Mouse (Mus musculus) lung, embryonic 14.5 days (tissue): ENCODE measurements around the gene Bid. TPM values are rescaled to one million over a fixed set of nuclear protein-coding genes. Genes with fewer than 3 reads are reported as not detected.
"Not testable (repeated sequence)": the region's sequence is repeated elsewhere in the genome, so short reads cannot be mapped to it uniquely, and the experiment has no call there.

Experiments used
- ATAC-seq: fragments of 200-750 bp; cut with Nextera tagmentation; 2 replicates; pipeline ENCODE4 v1.8.0; 2017; ENCODE audit warnings: mild to moderate bottlenecking, moderate TSS enrichment, moderate library complexity; ENCODE audit not compliant: insufficient read depth
- DNase-seq: peaks from one replicate; pipeline ENCODE4 v3.0.0-alpha.2; 2015
- H3K27ac ChIP-seq: fragments of 300-500 bp; sonication (generic); 2 replicates; pipeline ENCODE4 v1.5.1; 2014; ENCODE audit warnings: low read depth, mild to moderate bottlenecking, moderate library complexity
- H3K27me3 ChIP-seq: fragments of 300-500 bp; sonication (generic); 2 replicates; pipeline ENCODE4 v1.6.1; 2014; ENCODE audit warnings: low read length, control low read depth; ENCODE audit not compliant: insufficient read depth
- H3K36me3 ChIP-seq: fragments of 300-500 bp; sonication (generic); 2 replicates; pipeline ENCODE4 v1.6.1; 2014; ENCODE audit warnings: control low read depth; ENCODE audit not compliant: insufficient read depth
- H3K4me1 ChIP-seq: fragments of 300-500 bp; sonication (generic); 2 replicates; pipeline ENCODE4 v1.6.1; 2014; ENCODE audit warnings: antibody characterized with exemption, control low read depth; ENCODE audit not compliant: insufficient read depth
- H3K4me2 ChIP-seq: fragments of 300-500 bp; sonication (generic); 2 replicates; pipeline ENCODE4 v1.6.1; 2014; ENCODE audit warnings: mild to moderate bottlenecking
- H3K4me3 ChIP-seq: fragments of 300-500 bp; sonication (generic); 2 replicates; pipeline ENCODE4 v1.5.1; 2014; ENCODE audit warnings: low read depth, low read length
- H3K9ac ChIP-seq: fragments of 300-500 bp; sonication (generic); 2 replicates; pipeline ENCODE4 v1.6.1; 2014
- H3K9me3 ChIP-seq: fragments of 300-500 bp; sonication (generic); 2 replicates; pipeline ENCODE4 v1.6.1; 2016; ENCODE audit warnings: low read depth, low read length, control low read depth
- CTCF ChIP-seq: IDR thresholded peaks from 2 replicates; pipeline ENCODE4 v1.5.1; 2016; ENCODE audit warnings: antibody characterized with exemption, low read depth
- WGBS: fragments of 180-500 bp; shearing (Covaris S2); extraction: QIAGEN DNeasy Blood & Tissue Kit; methylation state at CpG from one replicate; pipeline ENCODE4 v1.1.7; 2014; 5-methylcytosine and 5-hydroxymethylcytosine counted together
- polyA plus RNA-seq: library from polyadenylated mRNA; unstranded; fragments of >200 nt; fragmentation: Nextera tagmentation; extraction: Ambion mirVana; gene quantifications from 2 replicates; pipeline ENCODE4 v1.2.1, GENCODE M21; 2014

The Bid gene
- polyA plus RNA-seq, 1 experiment from 2014 or later = 18.1 TPM

- Histone ChIP-seq H3K4me3 (no peak overlapping the region), H3K36me3 (peaks cover 29% of the 10 kb centered on the region), H3K27ac (no peak overlapping the region), H3K9ac (no peak overlapping the region), H3K4me1 (no peaks in the 10 kb centered on the region), H3K27me3 (no peaks in the 10 kb centered on the region), H3K4me2 (no peak overlapping the region), H3K9me3 (no peaks in the 10 kb centered on the region)
- WGBS = 31% methylated on average over 9 of the region's 9 CpGs
- no peak for TF ChIP-seq CTCF
- DNase-seq (peak; percentile 31), ATAC-seq (no peak)
Observed at GRCm38 (mm10) chr6:120873874-120874273, 42.8 kb downstream of the Bid start.

GRCm38 (mm10) chr6:120871286-120871685, 45.4 kb downstream of the Bid start:
- no peak for ATAC-seq

GRCm38 (mm10) chr6:120868824-120869223, 47.8 kb downstream of the Bid start:
- H3K4me2 ChIP-seq = no peak overlapping the region
- no peaks in the 10 kb centered on the region for H3K9me3 ChIP-seq
- no peak for ATAC-seq
- H3K36me3 ChIP-seq = peaks cover 22% of the 10 kb centered on the region
- 39% methylated on average over 1 of the region's 1 CpGs for WGBS
- no peaks in the 10 kb centered on the region for H3K4me1 ChIP-seq
- DNase-seq = no peak
- H3K27me3 ChIP-seq = no peaks in the 10 kb centered on the region
- no peak overlapping the region for H3K9ac ChIP-seq
- no peak overlapping the region for H3K4me3 ChIP-seq
- TF ChIP-seq CTCF = no peak
- H3K27ac ChIP-seq = no peak overlapping the region

More at GRCm38 (mm10) chr6:120871286-120871685, 45.4 kb downstream of the Bid start:
- WGBS = 63% methylated on average over 2 of the region's 2 CpGs
- TF ChIP-seq CTCF = no peak
- no peak overlapping the region for H3K4me2 ChIP-seq
- H3K9ac ChIP-seq = no peak overlapping the region
- H3K4me1 ChIP-seq = no peaks in the 10 kb centered on the region
- no peaks in the 10 kb centered on the region for H3K9me3 ChIP-seq
- H3K27ac ChIP-seq = no peak overlapping the region
- DNase-seq = no peak
- H3K27me3 ChIP-seq = no peaks in the 10 kb centered on the region
- no peak overlapping the region for H3K4me3 ChIP-seq
- peaks cover 11% of the 10 kb centered on the region; the same call in 1 of the 2 replicates for H3K36me3 ChIP-seq

- peaks cover 26% of the 10 kb centered on the region for H3K36me3 ChIP-seq
- WGBS = 73% methylated on average over 9 of the region's 9 CpGs
- no peak for DNase-seq
- no peaks in the 10 kb centered on the region for H3K9me3 ChIP-seq
- no peak overlapping the region for H3K27ac ChIP-seq
- no peaks in the 10 kb centered on the region for H3K4me1 ChIP-seq
- TF ChIP-seq CTCF = no peak
- no peak overlapping the region for H3K9ac ChIP-seq
- no peaks in the 10 kb centered on the region for H3K27me3 ChIP-seq
- no peak overlapping the region for H3K4me2 ChIP-seq
- no peak for ATAC-seq
- H3K4me3 ChIP-seq = no peak overlapping the region
Observed at GRCm38 (mm10) chr6:120866051-120866814, 50.4 kb downstream of the Bid start.

- H3K9ac ChIP-seq = no peak overlapping the region
- DNase-seq = no peak
- H3K4me2 ChIP-seq = no peak overlapping the region
- no peak for TF ChIP-seq CTCF
- no peaks in the 10 kb centered on the region for H3K4me1 ChIP-seq
- peaks cover 17% of the 10 kb centered on the region for H3K36me3 ChIP-seq
- no peak overlapping the region for H3K27ac ChIP-seq
- no peak overlapping the region for H3K4me3 ChIP-seq
- H3K9me3 ChIP-seq = no peaks in the 10 kb centered on the region
- ATAC-seq = no peak
- 93% methylated on average over 3 of the region's 3 CpGs for WGBS
- no peaks in the 10 kb centered on the region for H3K27me3 ChIP-seq
Observed at GRCm38 (mm10) chr6:120860079-120860478, 56.6 kb downstream of the Bid start.

- 78% methylated on average over 8 of the region's 8 CpGs for WGBS
Observed at GRCm38 (mm10) chr6:120858217-120858711, 58.4 kb downstream of the Bid start.

GRCm38 (mm10) chr6:120854413-120854812, 62.2 kb downstream of the Bid start:
- no peak for ATAC-seq
- H3K36me3 ChIP-seq = peaks cover 22% of the 10 kb centered on the region
- TF ChIP-seq CTCF = no peak
- peak; percentile 23 for DNase-seq
- no peak overlapping the region for H3K27ac ChIP-seq
- H3K4me3 ChIP-seq = no peak overlapping the region
- H3K9me3 ChIP-seq = no peaks in the 10 kb centered on the region
- no peaks in the 10 kb centered on the region for H3K27me3 ChIP-seq
- H3K4me2 ChIP-seq = no peak overlapping the region
- H3K4me1 ChIP-seq = no peaks in the 10 kb centered on the region
- WGBS = 57% methylated on average over 10 of the region's 10 CpGs
- H3K9ac ChIP-seq = no peak overlapping the region

More at GRCm38 (mm10) chr6:120858217-120858711, 58.4 kb downstream of the Bid start:
- H3K4me2 ChIP-seq = no peak overlapping the region
- no peaks in the 10 kb centered on the region for H3K4me1 ChIP-seq
- DNase-seq (no peak), ATAC-seq (no peak)
- no peaks in the 10 kb centered on the region for H3K9me3 ChIP-seq
- H3K4me3 ChIP-seq = no peak overlapping the region
- H3K36me3 ChIP-seq = peaks cover 10% of the 10 kb centered on the region; the same call in 1 of the 2 replicates
- H3K27ac ChIP-seq = no peak overlapping the region
- no peaks in the 10 kb centered on the region for H3K27me3 ChIP-seq
- no peak for TF ChIP-seq CTCF
- H3K9ac ChIP-seq = no peak overlapping the region

GRCm38 (mm10) chr6:120850720-120851119, 65.9 kb downstream of the Bid start:
- not testable (repeated sequence) for H3K27me3 ChIP-seq, H3K9me3 ChIP-seq, ATAC-seq, H3K27ac ChIP-seq, H3K4me1 ChIP-seq, DNase-seq, H3K4me2 ChIP-seq, H3K4me3 ChIP-seq, H3K9ac ChIP-seq
- H3K36me3 ChIP-seq = peaks cover 33% of the 10 kb centered on the region
